Mouse (Mus musculus): ENCODE measurements around the gene Rxfp1. TPM values are rescaled to one million over a fixed set of nuclear protein-coding genes. Genes with fewer than 3 reads are reported as not detected.
"Not testable (repeated sequence)": the region's sequence is repeated elsewhere in the genome, so short reads cannot be mapped to it uniquely, and the experiment has no call there.

The Rxfp1 gene
- total RNA-seq (2017): not detected in 2 replicates

DNA sequence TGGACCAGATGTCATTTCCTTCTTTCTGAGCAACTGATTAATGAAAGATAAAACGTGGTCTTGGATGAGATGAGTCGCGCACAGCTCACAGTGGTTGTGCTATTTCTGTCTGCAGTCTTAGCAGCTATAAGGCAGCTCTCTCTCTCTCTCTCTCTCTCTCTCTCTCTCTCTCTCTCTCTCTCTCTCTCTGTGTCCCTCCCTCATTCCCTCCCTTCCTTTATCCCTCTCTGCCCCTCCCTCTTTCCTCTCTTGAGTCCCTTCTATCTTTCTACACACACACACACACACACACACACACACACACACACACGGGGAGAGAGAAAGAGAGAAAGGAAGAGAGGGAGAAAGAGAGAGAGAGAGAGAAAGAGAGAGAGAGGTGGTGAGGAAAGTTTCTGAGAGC is at the start of gene Rxfp1:
Gene Rxfp1 (minus strand): TSS at position 101 of the 400 bp plus-strand sequence.
- ATAC-seq (replicated peaks; ENCODE audit: low read depth, poor library complexity, severe bottlenecking): no peak

- no peak for ATAC-seq (replicated peaks; ENCODE audit: low read depth, poor library complexity, severe bottlenecking)
Observed at GRCm38 (mm10) chr3:79784362-79784736, 46.7 kb upstream of the Rxfp1 start.

GRCm38 (mm10) chr3:79783630-79784361 is 46.1 kb upstream of the Rxfp1 start:
- no peak for ATAC-seq (replicated peaks; ENCODE audit: low read depth, poor library complexity, severe bottlenecking)

GRCm38 (mm10) chr3:79772701-79773100 is 35.0 kb upstream of the Rxfp1 start:
- ATAC-seq (replicated peaks; ENCODE audit: low read depth, poor library complexity, severe bottlenecking): no peak

DNA sequence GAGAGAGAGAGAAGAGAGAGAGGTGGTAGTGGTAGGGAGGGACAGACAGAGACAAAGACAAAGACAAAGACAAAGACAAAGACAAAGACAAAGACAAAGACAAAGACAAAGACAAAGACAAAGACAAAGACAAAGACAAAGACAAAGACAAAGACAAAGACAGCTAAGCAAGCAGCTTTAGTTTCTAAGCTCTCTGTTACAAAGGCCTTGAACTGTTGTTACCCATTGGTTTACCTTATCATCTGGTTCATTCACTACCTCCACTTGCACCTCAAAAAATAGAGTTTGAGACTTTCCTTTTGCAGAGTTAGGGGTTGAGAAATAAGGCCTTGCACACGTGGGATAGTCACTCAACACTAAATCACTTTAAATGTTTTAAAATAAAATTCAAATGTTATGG is 16.1 kb upstream of the Rxfp1 start:
- ATAC-seq (replicated peaks; ENCODE audit: low read depth, poor library complexity, severe bottlenecking): no peak

DNA sequence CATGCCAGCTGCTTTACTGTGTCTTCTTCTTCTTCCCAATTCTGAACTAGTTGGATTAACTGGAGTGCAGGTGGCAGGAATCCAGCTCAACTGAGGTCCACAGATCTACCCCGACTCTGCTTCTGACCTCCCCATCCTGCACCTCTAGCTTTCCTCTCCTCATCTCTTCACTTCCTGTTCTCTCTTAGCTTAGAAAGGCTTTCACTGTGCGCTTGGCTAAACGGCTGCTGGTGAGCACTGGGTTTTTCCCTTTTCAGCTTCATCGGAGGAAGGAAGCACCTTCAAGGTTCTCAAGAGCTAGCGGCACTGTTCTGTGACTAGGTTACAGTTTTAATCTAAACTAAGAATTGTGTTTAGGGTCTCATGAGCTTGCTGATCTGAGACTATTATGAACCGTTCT is 8.9 kb upstream of the Rxfp1 start:
- ATAC-seq (replicated peaks; ENCODE audit: low read depth, poor library complexity, severe bottlenecking): no peak

DNA sequence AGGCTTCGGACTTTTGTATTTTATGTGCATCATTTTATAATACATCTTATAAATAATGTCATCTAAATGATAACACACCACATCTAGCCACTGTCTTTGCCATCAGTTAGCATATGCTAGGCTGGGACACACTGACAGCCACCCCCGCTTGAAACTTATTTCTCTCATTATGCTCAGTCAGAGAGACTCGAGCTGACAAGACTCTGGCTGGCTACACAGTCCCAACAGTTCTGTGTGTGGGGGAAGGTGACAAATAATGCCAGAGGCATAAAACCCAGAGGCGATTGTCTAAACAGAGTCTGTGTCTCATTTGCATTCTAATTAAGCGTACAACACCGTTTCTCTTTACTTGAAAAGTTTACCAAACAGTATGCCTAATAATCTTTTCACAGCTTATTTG is 7.4 kb upstream of the Rxfp1 start:
- ATAC-seq (replicated peaks; ENCODE audit: low read depth, poor library complexity, severe bottlenecking): no peak

- ATAC-seq (replicated peaks; ENCODE audit: low read depth, poor library complexity, severe bottlenecking): no peak
Observed at GRCm38 (mm10) chr3:79744415-79744814, 6.7 kb upstream of the Rxfp1 start.

- ATAC-seq (replicated peaks; ENCODE audit: low read depth, poor library complexity, severe bottlenecking): no peak
Observed at GRCm38 (mm10) chr3:79740351-79740750, 2.7 kb upstream of the Rxfp1 start.

- ATAC-seq (replicated peaks; ENCODE audit: low read depth, poor library complexity, severe bottlenecking): no peak
Observed at GRCm38 (mm10) chr3:79738451-79738850, 771 bp upstream of the Rxfp1 start.

- ATAC-seq (replicated peaks; ENCODE audit: low read depth, poor library complexity, severe bottlenecking): no peak
Observed at GRCm38 (mm10) chr3:79726506-79727075, 11.1 kb downstream of the Rxfp1 start.

- no peak for ATAC-seq (replicated peaks; ENCODE audit: low read depth, poor library complexity, severe bottlenecking)
Observed at GRCm38 (mm10) chr3:79720756-79721484, 16.8 kb downstream of the Rxfp1 start.

DNA sequence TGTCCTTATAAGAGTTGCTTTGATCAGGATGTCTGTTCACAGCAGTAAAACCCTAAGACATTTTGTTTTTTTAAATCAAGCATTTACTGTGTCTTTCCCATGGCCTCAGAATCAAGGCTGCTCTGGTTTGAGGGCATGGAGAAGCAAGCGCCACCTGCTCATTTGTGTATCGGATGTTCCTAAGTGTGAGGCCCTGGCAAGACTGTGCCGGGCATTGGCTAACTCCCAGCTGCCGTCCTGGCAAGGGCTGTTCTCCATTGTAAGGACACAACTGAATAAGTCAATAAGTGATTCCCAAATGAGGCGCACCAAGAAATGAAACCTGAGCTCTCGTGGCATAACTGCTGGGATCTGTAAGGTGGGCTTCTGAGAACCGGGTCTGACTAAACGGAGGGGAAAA is 31.2 kb downstream of the Rxfp1 start:
- ATAC-seq (replicated peaks; ENCODE audit: low read depth, poor library complexity, severe bottlenecking): no peak

DNA sequence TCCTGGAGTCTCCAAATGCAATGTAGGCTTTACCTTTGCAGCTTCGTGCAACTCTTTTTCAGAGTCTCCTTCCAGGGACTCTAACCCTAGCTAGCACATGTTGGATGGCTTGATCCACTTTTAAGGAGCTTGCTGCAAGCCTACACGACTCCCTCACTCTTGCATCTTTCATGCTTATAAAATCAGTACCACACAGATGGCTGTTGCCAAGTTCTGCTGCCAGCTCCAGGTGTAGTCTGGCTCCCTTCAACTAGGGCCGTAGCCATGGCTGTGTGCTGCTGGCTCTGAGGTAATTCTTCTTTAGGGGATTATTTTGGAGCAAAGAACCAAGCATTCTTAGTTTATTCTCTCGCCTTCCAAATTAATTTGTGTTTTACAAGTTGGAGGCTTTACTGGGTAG is 34.5 kb downstream of the Rxfp1 start:
- ATAC-seq (replicated peaks; ENCODE audit: low read depth, poor library complexity, severe bottlenecking): no peak

DNA sequence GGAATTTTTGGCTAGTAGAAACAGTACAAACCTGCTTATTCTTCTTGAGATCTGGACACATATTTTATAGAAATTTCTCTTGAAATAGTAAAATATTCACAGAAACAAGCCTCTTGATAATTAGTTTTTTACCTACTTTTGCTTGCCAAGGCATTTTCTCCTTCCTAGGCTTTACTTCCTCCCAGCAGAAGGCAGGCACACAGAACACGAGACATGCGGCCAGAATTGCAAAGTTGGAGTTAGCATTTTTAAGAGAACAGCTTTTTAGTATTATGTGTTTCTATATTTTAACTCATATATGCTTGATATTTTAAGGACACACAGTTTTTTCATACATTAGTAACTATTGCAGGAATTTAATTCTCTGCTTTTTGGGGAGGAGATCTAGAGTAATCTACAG is 45.7 kb downstream of the Rxfp1 start:
- no peak for ATAC-seq (replicated peaks; ENCODE audit: low read depth, poor library complexity, severe bottlenecking)

DNA sequence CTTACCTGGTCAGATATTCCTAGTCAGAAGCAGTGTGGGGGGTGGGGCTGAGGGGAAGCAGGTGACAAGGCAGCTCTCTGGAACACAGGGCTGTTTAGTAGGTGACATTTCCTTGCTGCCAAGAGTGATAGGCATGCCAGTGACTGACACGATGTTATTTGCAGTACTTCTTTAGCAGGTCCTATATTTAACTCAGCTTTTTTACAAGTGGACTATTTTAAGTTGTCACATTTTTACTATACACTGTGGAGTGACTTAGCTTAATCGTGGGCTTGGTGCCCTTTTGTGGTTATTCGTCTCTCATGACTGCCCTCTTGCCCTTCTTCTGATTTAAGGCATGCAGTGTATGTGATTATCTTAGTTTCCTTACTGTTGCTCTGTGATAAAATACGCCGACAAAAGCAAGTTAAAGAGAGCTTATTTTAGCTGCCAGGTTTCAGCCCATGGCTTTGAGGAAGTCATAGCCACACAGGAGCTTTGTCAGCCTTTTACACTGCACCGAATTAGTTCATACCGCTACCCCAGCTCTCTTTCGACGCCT is 47.5 kb downstream of the Rxfp1 start:
- ATAC-seq (replicated peaks; ENCODE audit: low read depth, poor library complexity, severe bottlenecking): peak; percentile 71

GRCm38 (mm10) chr3:79688101-79688500 is 49.6 kb downstream of the Rxfp1 start:
- not testable (repeated sequence) for ATAC-seq (replicated peaks; ENCODE audit: low read depth, poor library complexity, severe bottlenecking)

DNA sequence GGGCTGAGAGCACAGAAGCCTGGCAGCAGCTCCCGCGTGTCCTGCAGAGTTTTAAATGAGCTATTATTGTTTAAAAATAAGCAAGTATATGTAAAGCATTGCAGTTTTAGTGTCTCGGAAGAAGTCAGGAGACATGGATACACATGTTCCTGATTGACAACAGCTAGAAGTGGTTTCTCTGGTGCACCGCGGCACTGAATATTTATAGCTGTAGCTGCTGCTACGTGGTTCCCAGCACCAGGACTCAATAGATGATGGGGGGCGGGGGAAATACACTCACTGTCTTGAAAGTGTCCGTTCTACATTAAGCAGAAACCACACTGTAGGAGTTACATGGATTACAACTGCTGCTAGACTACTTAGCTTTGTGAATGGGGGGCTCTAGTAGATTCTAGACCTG is 54.2 kb downstream of the Rxfp1 start:
- no peak for ATAC-seq (replicated peaks; ENCODE audit: low read depth, poor library complexity, severe bottlenecking)

- no peak for ATAC-seq (replicated peaks; ENCODE audit: low read depth, poor library complexity, severe bottlenecking)
Observed at GRCm38 (mm10) chr3:79682351-79683132, 55.1 kb downstream of the Rxfp1 start.

DNA sequence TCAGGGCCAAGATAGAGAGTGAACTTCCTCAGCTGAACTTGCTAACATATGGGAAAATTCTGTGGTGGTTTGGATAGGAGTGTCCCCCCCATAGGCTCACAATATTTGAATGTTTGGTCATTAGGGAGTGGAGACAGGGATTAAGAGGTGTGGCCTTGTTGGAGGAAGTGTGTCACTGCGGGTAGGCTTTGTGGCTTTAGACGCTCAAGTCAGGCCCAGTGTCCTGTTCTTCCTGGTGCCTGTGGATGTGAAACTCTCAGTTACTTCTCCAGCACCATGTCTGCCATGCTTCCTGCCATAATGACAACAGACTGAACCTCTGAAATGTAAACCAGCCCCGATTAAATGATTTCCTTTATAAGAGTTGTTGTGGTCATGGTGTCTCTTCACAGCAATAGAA is 61.3 kb downstream of the Rxfp1 start:
- 0 out of 2 replicates have a peak, but pooled peaks have one; percentile 36 for ATAC-seq (replicated peaks; ENCODE audit: low read depth, poor library complexity, severe bottlenecking)

Measured in common myeloid progenitor, adult 5-6 weeks (primary cell).